Comparison of ENCODE assay signal across 25 mouse cellular contexts in genomic region chr7:141809933-141810332, GRCm38 (mm10). TPM values are rescaled to one million over a fixed set of nuclear protein-coding genes. Genes with fewer than 3 reads are reported as not detected.
"Had no signal": no experiment of that assay in that cellular context is flagged by ENCODE, and none has a peak within 500 bp of the region (broad histone marks: within the 10 kb centered on the region; RNA-seq: fewer than 3 reads in every experiment).

No protein-coding gene starts in this region.

RNA-seq across cellular contexts. Expression of gene Muc5ac, which starts 21.2 kb away (rescaled TPM):
- polyA plus RNA-seq: limb, embryonic 10.5 days; limb, embryonic 11.5 days; limb, embryonic 12.5 days; limb, embryonic 13.5 days; limb, embryonic 15.5 days; liver, embryonic 11.5 days; liver, embryonic 12.5 days; liver, embryonic 13.5 days; liver, embryonic 14.5 days; liver, embryonic 15.5 days; liver, embryonic 16.5 days; liver, postnatal 0 days; macrophage; midbrain, embryonic 10.5 days; midbrain, embryonic 11.5 days; midbrain, embryonic 12.5 days; midbrain, embryonic 13.5 days; midbrain, embryonic 14.5 days; midbrain, embryonic 15.5 days; midbrain, embryonic 16.5 days; midbrain, postnatal 0 days; myocyte; neural tube, embryonic 11.5 days; neural tube, embryonic 12.5 days had no signal

RNA-seq across cellular contexts. Expression of gene Muc5b, which starts 28.9 kb away (rescaled TPM):
- polyA plus RNA-seq: limb, embryonic 11.5 days; liver, adult 2 months; liver, embryonic 11.5 days; liver, embryonic 13.5 days; liver, embryonic 14.5 days; liver, embryonic 16.5 days; liver, postnatal 0 days; macrophage; neural tube, embryonic 11.5 days had no signal
